In genomic region chr15:103214971-103215907, GRCm38 (mm10) we compare ENCODE assay signal across 8 mouse cellular contexts. TPM values are rescaled to one million over a fixed set of nuclear protein-coding genes. Genes with fewer than 3 reads are reported as not detected.
A peak's percentile ranks its signal among the peaks of the same experiment; 100 is the strongest.
DNase-seq lines count a peak whose midpoint lies in the region; ATAC-seq lines count a peak whose summit lies in the region.

No protein-coding gene starts in this region.

- peaks cover 25% of the 10 kb centered on the region for H3K4me1 ChIP-seq in intestine, embryonic 14.5 days (replicated peaks; ENCODE audit: control insufficient read depth, insufficient read depth, low read length)

- WGBS in intestine, embryonic 14.5 days = 2% methylated on average over 15 of the region's 15 CpGs

- peak overlapping the region; percentile 72 for H3K4me2 ChIP-seq in intestine, embryonic 14.5 days (ENCODE audit: low read length)

- DNase-seq in adrenal gland, adult (ENCODE audit: inconsistent age in 2 of 2, low spot score in 1 of 2) = peak; percentile 89 to 95
- DNase-seq in embryo, embryonic 10.5 days (ENCODE audit: low spot score) = peak; percentile 98
- DNase-seq in gastrocnemius, postnatal 25 days = peak; percentile 88
- DNase-seq in intestine, embryonic 14.5 days (ENCODE audit: low spot score) = peak; percentile 89
- peak; percentile 88 to 93 for DNase-seq in left cerebral cortex, postnatal 14 days (ENCODE audit: low spot score in 2 of 2)
- DNase-seq in right cerebral cortex, postnatal 14 days = peak; percentile 89
- DNase-seq in urinary bladder, postnatal 25 days (ENCODE audit: low spot score) = peak; percentile 76

- peak overlapping the region; percentile 38 for H3K4me3 ChIP-seq in intestine, embryonic 14.5 days (ENCODE audit: low read depth, low read length)

- H3K9me3 ChIP-seq in intestine, embryonic 14.5 days (ENCODE audit: control insufficient read depth, low read length) = no peaks in the 10 kb centered on the region

- H3K27me3 ChIP-seq in intestine, embryonic 14.5 days (replicated peaks; ENCODE audit: control insufficient read depth, insufficient read depth, low read length) = no peaks in the 10 kb centered on the region

- peaks cover 30% of the 10 kb centered on the region for H3K36me3 ChIP-seq in intestine, embryonic 14.5 days (ENCODE audit: control insufficient read depth, insufficient read depth, low read length)

- intact Hi-C loops in left cerebral cortex, postnatal 14 days (cut with DNase I) = no loop called here

- peak overlapping the region; percentile 89 for H3K27ac ChIP-seq in intestine, embryonic 14.5 days (ENCODE audit: low read depth)

- peak; percentile 95 for ATAC-seq in intestine, embryonic 14.5 days (replicated peaks; ENCODE audit: low FRiP score, low TSS enrichment, low read depth)
- peak; percentile 91 for ATAC-seq in megakaryocyte-erythroid progenitor cell, adult 5-6 weeks (replicated peaks; ENCODE audit: low FRiP score, low TSS enrichment, poor library complexity, severe bottlenecking)

- peak overlapping the region; percentile 49 for H3K9ac ChIP-seq in intestine, embryonic 14.5 days (ENCODE audit: low read length)

RNA-seq across cellular contexts. Expression of gene Cbx5, which starts 24.4 kb away (rescaled TPM):
- total RNA-seq in gastrocnemius, postnatal 25 days (2021) = 10 to 100 TPM; 29.0 to 29.6 TPM
- 118 and 123 TPM in 2 replicates for polyA plus RNA-seq in intestine, embryonic 14.5 days (2014; fragmentation: Nextera tagmentation; extraction: Ambion mirVana)
- total RNA-seq in left cerebral cortex, postnatal 14 days (2021) = 100 to 1,000 TPM; 152 to 162 TPM
- 151 and 165 TPM in 2 replicates for total RNA-seq in megakaryocyte-erythroid progenitor cell, adult 5-6 weeks (2014; fragmentation: Nextera tagmentation)
- total RNA-seq in megakaryocyte-erythroid progenitor cell, adult 5-6 weeks (2017) = 183 and 300 TPM in 2 replicates

RNA-seq across cellular contexts. Expression of gene Hnrnpa1, which starts 25.0 kb away (rescaled TPM):
- 10 to 100 TPM; 82.8 to 89.0 TPM for total RNA-seq in gastrocnemius, postnatal 25 days (2021)
- 837 and 906 TPM in 2 replicates for polyA plus RNA-seq in intestine, embryonic 14.5 days (2014; fragmentation: Nextera tagmentation; extraction: Ambion mirVana)
- 100 to 1,000 TPM; 236 to 247 TPM for total RNA-seq in left cerebral cortex, postnatal 14 days (2021)
- total RNA-seq in megakaryocyte-erythroid progenitor cell, adult 5-6 weeks (2014; fragmentation: Nextera tagmentation) = 845 and 937 TPM in 2 replicates
- total RNA-seq in megakaryocyte-erythroid progenitor cell, adult 5-6 weeks (2017) = 2,161 and 2,727 TPM in 2 replicates

RNA-seq across cellular contexts. Expression of gene Nfe2, which starts 43.0 kb away (rescaled TPM):
- total RNA-seq in gastrocnemius, postnatal 25 days (2021) = not detected
- polyA plus RNA-seq in intestine, embryonic 14.5 days (2014; fragmentation: Nextera tagmentation; extraction: Ambion mirVana) = 1.8 and 1.9 TPM in 2 replicates
- not detected for total RNA-seq in left cerebral cortex, postnatal 14 days (2021)
- 145 and 147 TPM in 2 replicates for total RNA-seq in megakaryocyte-erythroid progenitor cell, adult 5-6 weeks (2014; fragmentation: Nextera tagmentation)
- 124 and 142 TPM in 2 replicates for total RNA-seq in megakaryocyte-erythroid progenitor cell, adult 5-6 weeks (2017)

RNA-seq across cellular contexts. Expression of gene Smug1, which starts 48.3 kb away (rescaled TPM):
- 10 to 100 TPM in 1 of 2 experiments, 1 to 10 TPM in 1; 9.4 to 11.7 TPM for total RNA-seq in gastrocnemius, postnatal 25 days (2021)
- polyA plus RNA-seq in intestine, embryonic 14.5 days (2014; fragmentation: Nextera tagmentation; extraction: Ambion mirVana) = 21.8 and 23.5 TPM in 2 replicates
- total RNA-seq in left cerebral cortex, postnatal 14 days (2021) = 10 to 100 TPM; 16.2 to 17.4 TPM
- 3.6 and 5.9 TPM in 2 replicates for total RNA-seq in megakaryocyte-erythroid progenitor cell, adult 5-6 weeks (2014; fragmentation: Nextera tagmentation)
- 2.2 and 4.2 TPM in 2 replicates for total RNA-seq in megakaryocyte-erythroid progenitor cell, adult 5-6 weeks (2017)

RNA-seq across cellular contexts. Expression of gene Copz1, which starts 57.3 kb away (rescaled TPM):
- total RNA-seq in gastrocnemius, postnatal 25 days (2021) = 10 to 100 TPM; 31.4 to 32.3 TPM
- polyA plus RNA-seq in intestine, embryonic 14.5 days (2014; fragmentation: Nextera tagmentation; extraction: Ambion mirVana) = 266 and 283 TPM in 2 replicates
- 100 to 1,000 TPM; 107 to 114 TPM for total RNA-seq in left cerebral cortex, postnatal 14 days (2021)
- total RNA-seq in megakaryocyte-erythroid progenitor cell, adult 5-6 weeks (2014; fragmentation: Nextera tagmentation) = 218 and 249 TPM in 2 replicates
- 53.9 and 91.2 TPM in 2 replicates for total RNA-seq in megakaryocyte-erythroid progenitor cell, adult 5-6 weeks (2017)

Comparison
In these comparisons a context has a peak if more than half of its experiments do, and no peak if none do; other contexts are left out.
1. Peak in every context shown above with its lines: DNase-seq, ATAC-seq, H3K4me3 ChIP-seq and H3K27ac ChIP-seq.
2. RNA of gene Cbx5, which starts 24.4 kb away (total RNA-seq): 151 to 300 TPM in megakaryocyte-erythroid progenitor cell, adult 5-6 weeks and 152 to 162 TPM in left cerebral cortex, postnatal 14 days; 29.0 to 29.6 TPM in gastrocnemius, postnatal 25 days; every median in the first group is over 4 times any median in the second.
3. RNA of gene Nfe2, which starts 43.0 kb away (total RNA-seq): 124 to 147 TPM in megakaryocyte-erythroid progenitor cell, adult 5-6 weeks; not detected in left cerebral cortex, postnatal 14 days and not detected in gastrocnemius, postnatal 25 days; every median in the first group is over 100 times any median in the second.